Mouse (Mus musculus) neural tube, embryonic 15.5 days (tissue): ENCODE results near the gene Fgfr2. TPM values are rescaled to one million over a fixed set of nuclear protein-coding genes. Genes with fewer than 3 reads are reported as not detected.
A peak's percentile ranks its signal among the peaks of the same experiment; 100 is the strongest.
"Not testable (repeated sequence)": the region's sequence is repeated elsewhere in the genome, so short reads cannot be mapped to it uniquely, and the experiment has no call there.

ENCODE experiments used
- ATAC-seq: fragments of 200-750 bp; cut with Nextera tagmentation; 2 replicates; pipeline ENCODE4 v1.8.0; 2017; ENCODE audit warnings: mild to moderate bottlenecking, moderate TSS enrichment, moderate library complexity; ENCODE audit not compliant: low FRiP score
- H3K27ac ChIP-seq: fragments of 300-500 bp; sonication (generic); replicated peaks from 2 replicates; pipeline ENCODE4 v1.5.1; 2015; ENCODE audit warnings: mild to moderate bottlenecking, inconsistent platforms
- H3K27me3 ChIP-seq: fragments of 300-500 bp; sonication (generic); replicated peaks from 2 replicates; pipeline ENCODE4 v1.6.1; 2015; ENCODE audit warnings: inconsistent platforms
- H3K36me3 ChIP-seq: fragments of 300-500 bp; sonication (generic); 2 replicates; pipeline ENCODE4 v1.6.1; 2015; ENCODE audit warnings: inconsistent platforms
- H3K4me1 ChIP-seq: fragments of 300-500 bp; sonication (generic); 2 replicates; pipeline ENCODE4 v1.6.1; 2015; ENCODE audit warnings: inconsistent platforms
- H3K4me2 ChIP-seq: fragments of 300-500 bp; sonication (generic); 2 replicates; pipeline ENCODE4 v1.6.1; 2015; ENCODE audit warnings: inconsistent platforms, mild to moderate bottlenecking, moderate library complexity
- H3K4me3 ChIP-seq: fragments of 300-500 bp; sonication (generic); replicated peaks from 2 replicates; pipeline ENCODE4 v1.5.1; 2015; ENCODE audit warnings: mild to moderate bottlenecking, inconsistent platforms
- H3K9ac ChIP-seq: fragments of 300-500 bp; sonication (generic); replicated peaks from 2 replicates; pipeline ENCODE4 v1.6.1; 2015; ENCODE audit warnings: mild to moderate bottlenecking, inconsistent platforms
- H3K9me3 ChIP-seq: fragments of 300-500 bp; sonication (generic); replicated peaks from 2 replicates; pipeline ENCODE4 v1.6.1; 2016; ENCODE audit warnings: inconsistent platforms
- WGBS: fragments of 180-500 bp; shearing (Covaris S2); methylation state at CpG from one replicate; pipeline ENCODE4 v1.1.7; 2015; ENCODE audit warnings: mixed read lengths; 5-methylcytosine and 5-hydroxymethylcytosine counted together
- polyA plus RNA-seq: library from polyadenylated mRNA; unstranded; fragments of >200 nt; fragmentation: Nextera tagmentation; extraction: Ambion mirVana; gene quantifications from 2 replicates; pipeline ENCODE4 v1.2.1, GENCODE M21; 2015

Gene Fgfr2
- polyA plus RNA-seq, 1 experiment from 2014 or later: 21.2 TPM

DNA sequence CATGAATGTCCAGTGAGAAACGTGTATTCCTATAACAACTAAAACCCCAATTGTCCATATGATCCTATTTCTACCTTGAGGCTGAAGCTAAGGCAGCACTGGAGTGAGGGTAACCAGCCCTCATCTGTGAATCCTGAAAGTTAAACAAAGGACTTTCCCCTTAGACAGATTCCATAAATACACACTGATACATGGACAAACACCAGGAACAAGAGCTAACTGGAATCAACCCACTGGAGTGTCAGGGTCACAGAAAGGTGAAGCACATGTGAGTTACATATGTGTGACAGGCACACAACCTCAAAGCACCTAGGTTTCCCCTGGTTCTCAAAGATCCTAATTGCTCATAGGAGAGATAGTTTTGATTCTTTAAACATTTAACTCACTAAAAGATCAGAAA lies 2703.2 kb downstream of the Fgfr2 start:
- H3K4me2 ChIP-seq: no peak overlapping the region
- no peak overlapping the region for H3K9ac ChIP-seq
- H3K27ac ChIP-seq: no peak overlapping the region
- H3K36me3 ChIP-seq: no peaks in the 10 kb centered on the region
- no peaks in the 10 kb centered on the region; the same call in 1 of the 2 replicates for H3K4me1 ChIP-seq
- no peaks in the 10 kb centered on the region for H3K9me3 ChIP-seq
- no peak overlapping the region for H3K4me3 ChIP-seq
- ATAC-seq: no peak
- 79% methylated on average over 1 of the region's 1 CpGs for WGBS
- H3K27me3 ChIP-seq: no peaks in the 10 kb centered on the region

DNA sequence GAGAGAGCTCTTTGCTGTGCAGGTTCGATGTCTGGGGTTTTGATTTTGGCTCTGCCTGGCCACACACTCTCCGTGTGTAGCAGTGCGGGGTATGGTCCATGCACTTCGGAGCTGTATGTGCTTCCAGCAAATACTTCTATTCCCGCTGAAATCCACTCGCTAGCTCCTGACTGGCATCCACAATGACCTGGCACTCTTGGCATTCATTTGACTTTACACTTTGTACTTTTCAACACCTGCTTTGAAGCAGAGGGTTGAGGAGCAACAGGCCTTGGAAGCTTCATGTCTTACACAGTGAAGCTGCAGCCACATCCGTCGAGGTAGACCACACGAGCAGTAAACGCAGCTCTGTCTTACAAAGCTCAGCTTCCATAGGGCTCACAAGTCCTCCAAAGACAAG lies 2715.5 kb downstream of the Fgfr2 start:
- 90% methylated on average over 10 of the region's 10 CpGs for WGBS
- 0 out of 2 replicates have a peak, but pooled peaks cover 3% of the 10 kb centered on the region for H3K4me1 ChIP-seq
- no peak overlapping the region for H3K4me2 ChIP-seq
- no peak overlapping the region for H3K4me3 ChIP-seq
- H3K9ac ChIP-seq: no peak overlapping the region
- H3K27me3 ChIP-seq: no peaks in the 10 kb centered on the region
- no peaks in the 10 kb centered on the region for H3K36me3 ChIP-seq
- no peak for ATAC-seq
- H3K27ac ChIP-seq: no peak overlapping the region
- no peaks in the 10 kb centered on the region for H3K9me3 ChIP-seq

DNA sequence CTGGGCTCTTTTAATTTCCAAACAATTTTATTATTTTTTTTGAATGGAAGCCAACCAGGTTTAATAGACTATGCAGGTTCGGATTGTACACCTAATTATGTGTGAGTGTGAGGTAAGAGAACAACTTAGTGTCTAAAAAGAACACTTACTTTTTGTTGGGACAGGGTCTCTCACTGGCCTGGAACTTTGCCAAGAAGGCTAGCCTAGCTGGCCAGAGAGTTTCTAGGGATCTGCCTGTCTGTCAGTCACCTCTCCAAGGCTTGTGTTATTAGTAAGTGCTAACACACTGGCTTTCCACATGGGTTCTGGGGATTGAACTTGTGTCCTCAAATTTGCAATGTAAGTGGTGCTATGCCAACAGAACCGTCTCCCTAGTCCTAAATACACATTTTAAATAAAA lies 2719.8 kb downstream of the Fgfr2 start:
- no peaks in the 10 kb centered on the region for H3K36me3 ChIP-seq
- H3K4me1 ChIP-seq: no peaks in the 10 kb centered on the region
- no peak overlapping the region for H3K27ac ChIP-seq
- H3K4me2 ChIP-seq: no peak overlapping the region
- no peak overlapping the region for H3K4me3 ChIP-seq
- no peak for ATAC-seq
- H3K9ac ChIP-seq: no peak overlapping the region
- H3K9me3 ChIP-seq: no peaks in the 10 kb centered on the region
- 79% methylated on average over 2 of the region's 2 CpGs for WGBS
- H3K27me3 ChIP-seq: no peaks in the 10 kb centered on the region

DNA sequence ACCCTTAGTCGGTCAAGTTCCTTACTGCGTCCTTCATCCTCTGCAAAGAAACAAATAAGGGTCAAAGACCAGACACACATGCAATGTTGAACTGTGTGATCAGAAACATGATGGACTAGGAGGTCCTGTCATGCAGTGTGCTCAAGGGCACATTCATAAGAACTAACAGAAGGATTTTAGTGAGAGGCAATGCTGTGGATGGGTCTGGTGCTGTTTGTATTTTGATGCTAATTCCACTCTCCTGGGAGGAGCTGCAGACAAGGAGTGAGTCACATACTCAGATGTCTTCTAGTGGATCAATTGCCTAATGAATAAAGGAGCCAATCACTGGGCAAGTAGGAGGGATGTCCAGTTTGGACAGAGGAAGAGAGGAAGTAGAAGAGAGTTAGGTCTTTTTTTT lies 2728.5 kb downstream of the Fgfr2 start:
- Histone ChIP-seq H3K4me2 (no peak overlapping the region), H3K4me1 (no peaks in the 10 kb centered on the region), H3K9ac (no peak overlapping the region), H3K4me3 (no peak overlapping the region), H3K36me3 (peaks cover 11% of the 10 kb centered on the region), H3K9me3 (no peaks in the 10 kb centered on the region), H3K27ac (no peak overlapping the region), H3K27me3 (no peaks in the 10 kb centered on the region)
- WGBS: 94% methylated on average over 2 of the region's 2 CpGs
- ATAC-seq: no peak

DNA sequence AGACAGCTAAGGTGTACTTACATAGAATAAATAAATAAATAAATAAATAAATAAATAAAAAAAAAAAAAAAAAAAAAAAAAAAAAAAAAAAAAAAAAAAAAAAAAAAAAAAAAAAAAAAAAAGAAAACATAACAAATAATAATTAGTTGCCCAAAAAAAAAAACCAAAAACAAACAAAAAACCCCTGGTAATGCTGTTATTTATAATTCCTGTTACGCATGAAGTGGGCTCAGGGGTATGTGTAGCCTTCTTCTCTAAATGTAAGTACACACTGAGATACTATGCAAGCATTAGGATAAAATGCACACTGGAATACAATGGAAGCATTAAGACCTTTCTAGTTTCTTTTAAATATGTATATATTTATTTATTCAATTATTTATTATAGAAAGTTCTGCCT lies 2733.1 kb downstream of the Fgfr2 start:
- not testable (repeated sequence) for H3K4me2 ChIP-seq

DNA sequence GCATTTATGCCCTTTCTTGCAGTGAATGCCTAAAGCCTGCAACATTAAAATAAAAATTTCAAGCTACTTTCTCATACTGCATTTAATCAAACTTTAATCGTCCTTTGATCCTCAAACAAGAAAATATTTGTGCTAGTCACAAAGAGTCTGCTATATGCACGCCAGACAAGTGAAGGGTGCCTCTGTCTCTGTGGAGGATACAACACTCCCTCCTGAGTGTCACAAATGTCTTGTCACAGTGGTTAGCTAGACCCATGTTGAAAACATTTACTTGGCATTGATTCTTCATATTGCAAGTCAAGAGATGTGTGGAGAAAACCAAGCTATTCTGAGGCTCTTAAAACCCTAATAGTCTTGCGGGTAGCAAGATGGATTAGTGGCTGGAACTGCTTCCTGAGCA lies 2736.8 kb downstream of the Fgfr2 start:
- Histone ChIP-seq H3K9me3 (no peaks in the 10 kb centered on the region), H3K27me3 (no peaks in the 10 kb centered on the region), H3K9ac (no peak overlapping the region), H3K27ac (no peak overlapping the region), H3K4me1 (peaks cover 12% of the 10 kb centered on the region; the same call in 1 of the 2 replicates), H3K4me3 (no peak overlapping the region), H3K4me2 (no peak overlapping the region), H3K36me3 (peaks cover 5% of the 10 kb centered on the region; the same call in 1 of the 2 replicates)
- 31% methylated on average over 3 of the region's 3 CpGs for WGBS
- no peak for ATAC-seq

More for the DNA sequence above, 2733.1 kb downstream of the Fgfr2 start:
- not testable (repeated sequence) for H3K27me3 ChIP-seq, H3K27ac ChIP-seq, H3K4me3 ChIP-seq, H3K9me3 ChIP-seq, H3K4me1 ChIP-seq, ATAC-seq, H3K9ac ChIP-seq
- peaks cover 16% of the 10 kb centered on the region for H3K36me3 ChIP-seq
- WGBS: 100% methylated on average over 1 of the region's 1 CpGs

DNA sequence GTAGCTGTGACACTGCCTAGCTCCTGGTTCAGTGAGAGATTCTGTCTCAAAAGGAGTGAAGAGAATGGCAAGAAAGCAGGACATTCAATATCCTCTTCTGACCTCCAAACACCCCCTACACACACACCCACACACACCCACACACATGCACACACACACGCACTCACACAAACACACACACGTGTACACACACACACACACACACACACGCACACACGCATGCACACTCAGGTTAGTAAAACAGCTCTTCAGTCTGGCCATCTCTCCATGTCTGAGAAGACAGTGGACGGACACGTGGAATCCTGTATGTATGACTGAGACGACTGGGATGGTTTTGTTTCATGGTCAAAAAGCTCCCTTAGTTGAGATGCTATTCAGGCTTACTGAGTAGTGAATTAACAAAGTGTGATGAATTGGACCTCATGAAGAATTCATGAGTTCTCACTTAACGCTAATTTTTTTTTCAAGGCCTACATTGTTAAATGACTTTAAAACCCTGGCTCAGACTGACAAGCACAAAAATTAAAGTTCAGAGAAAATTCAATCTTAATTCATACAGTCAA lies 2737.3 kb downstream of the Fgfr2 start:
- H3K27ac ChIP-seq: no peak overlapping the region
- no peak overlapping the region for H3K9ac ChIP-seq
- no peaks in the 10 kb centered on the region for H3K27me3 ChIP-seq
- peaks cover 16% of the 10 kb centered on the region; the same call in 1 of the 2 replicates for H3K4me1 ChIP-seq
- H3K36me3 ChIP-seq: peaks cover 5% of the 10 kb centered on the region; the same call in 1 of the 2 replicates
- no peak overlapping the region for H3K4me3 ChIP-seq
- no peak for ATAC-seq
- 36% methylated on average over 8 of the region's 8 CpGs for WGBS
- no peak overlapping the region for H3K4me2 ChIP-seq
- no peaks in the 10 kb centered on the region for H3K9me3 ChIP-seq

DNA sequence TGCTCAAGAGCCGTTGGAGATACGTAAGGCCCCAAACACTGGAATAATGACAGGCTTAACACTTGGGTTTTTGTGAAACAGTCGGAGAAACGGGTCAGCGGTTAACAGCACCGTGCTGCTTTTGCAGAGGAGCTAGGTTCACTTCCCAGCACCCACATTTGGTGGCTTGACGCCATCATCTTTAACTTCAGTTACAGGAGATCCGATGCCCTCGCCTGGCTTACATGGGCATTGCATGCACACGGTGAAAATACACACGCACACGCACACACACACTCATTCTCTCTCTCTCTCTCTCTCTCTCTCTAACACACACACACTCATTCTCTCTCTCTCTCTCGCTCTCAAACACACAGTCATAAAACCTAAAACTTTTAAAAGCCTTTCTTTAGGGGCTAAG lies 2741.0 kb downstream of the Fgfr2 start:
- Histone ChIP-seq H3K36me3 (0 out of 2 replicates have a peak, but pooled peaks cover 1% of the 10 kb centered on the region), H3K9ac (no peak overlapping the region), H3K27ac (peak overlapping the region; percentile 51; the same call in 1 of the 2 replicates), H3K9me3 (no peaks in the 10 kb centered on the region), H3K27me3 (no peaks in the 10 kb centered on the region), H3K4me3 (no peak overlapping the region), H3K4me1 (peaks cover 20% of the 10 kb centered on the region; the same call in 1 of the 2 replicates), H3K4me2 (no peak overlapping the region)
- no peak for ATAC-seq
- 88% methylated on average over 13 of the region's 13 CpGs for WGBS

DNA sequence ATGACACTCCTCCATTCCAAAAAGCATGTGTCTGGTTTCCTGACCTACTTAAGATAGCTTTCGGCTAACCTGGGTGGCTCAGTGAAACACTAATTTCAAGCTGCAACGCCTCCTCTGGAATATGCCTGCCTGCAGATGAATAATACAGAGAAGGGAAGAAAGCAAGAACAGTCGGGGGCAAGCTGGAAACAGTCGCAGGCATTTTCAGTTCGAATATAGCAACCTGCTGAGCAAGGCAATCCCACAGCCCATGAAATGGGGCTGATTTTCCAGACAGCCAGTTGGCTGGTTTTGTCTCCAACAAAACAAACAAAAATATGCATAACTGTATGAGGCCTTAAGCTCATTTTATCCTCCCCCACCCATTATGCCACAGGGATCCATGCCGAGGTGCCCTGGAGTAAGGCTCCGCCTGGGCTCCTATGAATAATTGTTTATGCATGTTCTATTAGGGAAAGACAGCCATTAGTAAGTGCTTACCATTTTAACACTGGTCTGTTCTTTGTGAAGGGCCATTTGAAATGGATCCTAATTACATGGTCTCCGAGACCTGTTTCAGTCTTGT lies 2741.7 kb downstream of the Fgfr2 start:
- H3K4me1 ChIP-seq: peaks cover 17% of the 10 kb centered on the region; the same call in 1 of the 2 replicates
- WGBS: 38% methylated on average over 8 of the region's 8 CpGs
- no peak overlapping the region for H3K4me3 ChIP-seq
- H3K27me3 ChIP-seq: no peaks in the 10 kb centered on the region
- no peaks in the 10 kb centered on the region for H3K36me3 ChIP-seq
- no peaks in the 10 kb centered on the region for H3K9me3 ChIP-seq
- no peak overlapping the region for H3K9ac ChIP-seq
- H3K4me2 ChIP-seq: no peak overlapping the region
- ATAC-seq: no peak
- peak overlapping the region; percentile 51 for H3K27ac ChIP-seq

DNA sequence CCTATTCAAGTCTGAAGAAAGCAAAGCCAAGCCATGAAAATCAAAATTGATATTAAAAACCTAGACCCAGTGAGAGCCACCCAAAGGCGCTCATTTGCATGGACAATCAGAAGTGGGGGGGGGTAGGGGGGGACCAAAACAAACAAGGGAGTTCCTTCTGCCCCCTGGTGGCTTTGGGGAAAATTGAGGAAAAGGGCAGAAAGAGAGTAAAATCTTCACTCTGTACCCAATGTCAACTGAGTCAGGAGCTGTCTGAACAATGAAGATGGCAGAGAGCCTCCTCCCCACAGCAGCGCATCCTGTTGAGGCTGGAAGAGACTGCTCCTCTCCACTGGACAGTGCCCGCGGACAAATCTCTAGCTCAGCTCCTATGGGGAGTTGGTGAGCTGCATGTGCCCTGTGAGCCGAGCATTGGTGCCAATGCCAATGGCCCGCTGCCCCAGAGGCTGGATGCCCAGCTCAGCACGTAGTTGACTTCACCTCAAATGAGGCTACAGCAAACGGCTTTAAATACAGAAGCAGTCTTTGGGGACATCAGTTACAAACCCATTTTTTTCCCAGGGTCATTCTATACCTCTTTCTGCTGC lies 2742.3 kb downstream of the Fgfr2 start:
- no peak overlapping the region for H3K4me3 ChIP-seq
- H3K9ac ChIP-seq: no peak overlapping the region
- no peak for ATAC-seq
- H3K27me3 ChIP-seq: no peaks in the 10 kb centered on the region
- H3K27ac ChIP-seq: peak overlapping the region; percentile 51
- no peaks in the 10 kb centered on the region for H3K36me3 ChIP-seq
- 69% methylated on average over 8 of the region's 8 CpGs for WGBS
- no peaks in the 10 kb centered on the region for H3K9me3 ChIP-seq
- H3K4me2 ChIP-seq: no peak overlapping the region
- peaks cover 15% of the 10 kb centered on the region; the same call in 1 of the 2 replicates for H3K4me1 ChIP-seq

DNA sequence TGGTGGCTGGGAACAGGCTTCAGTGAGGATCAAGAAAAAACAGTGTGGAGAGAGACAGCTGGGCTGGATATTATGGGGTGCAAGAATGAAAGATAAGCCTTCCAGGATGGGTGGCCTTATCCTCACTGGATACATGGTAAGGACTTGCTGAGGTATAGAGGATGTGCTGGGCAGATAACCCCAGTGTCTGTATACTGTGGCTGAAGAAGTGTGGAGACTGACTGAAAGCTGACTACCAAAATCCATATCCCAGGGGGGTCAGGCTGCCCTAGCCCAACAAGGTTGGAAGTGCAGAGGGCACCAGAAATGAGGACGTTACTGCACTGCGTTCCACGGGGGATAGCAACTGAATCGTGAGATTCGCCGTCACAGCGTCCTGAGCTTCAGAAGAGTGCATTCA lies 2742.8 kb downstream of the Fgfr2 start:
- Histone ChIP-seq H3K27me3 (no peaks in the 10 kb centered on the region), H3K27ac (no peak overlapping the region), H3K9me3 (no peaks in the 10 kb centered on the region), H3K36me3 (no peaks in the 10 kb centered on the region), H3K9ac (no peak overlapping the region), H3K4me2 (no peak overlapping the region), H3K4me3 (no peak overlapping the region), H3K4me1 (peaks cover 15% of the 10 kb centered on the region; the same call in 1 of the 2 replicates)
- WGBS: 82% methylated on average over 7 of the region's 7 CpGs
- no peak for ATAC-seq

DNA sequence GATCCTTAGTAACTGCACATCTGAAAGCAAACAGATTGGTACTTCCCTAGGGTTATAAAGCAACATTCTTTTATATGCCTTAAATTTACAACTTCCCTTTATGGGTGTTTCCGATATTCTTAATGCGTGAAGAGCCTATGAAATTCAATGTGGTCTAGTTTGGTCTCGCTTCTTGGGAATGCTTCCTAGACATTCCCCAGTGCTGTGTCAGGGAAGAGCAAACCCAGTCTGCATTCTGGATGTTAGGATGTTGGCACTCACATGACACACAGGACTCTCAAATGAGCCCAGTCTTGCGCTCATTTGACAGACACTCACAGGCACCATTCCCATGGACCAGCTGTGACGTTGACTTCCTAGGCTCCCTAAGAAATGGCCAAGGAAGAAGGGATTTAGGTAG lies 2743.3 kb downstream of the Fgfr2 start:
- 82% methylated on average over 5 of the region's 5 CpGs for WGBS
- ATAC-seq: no peak

More for the DNA sequence above, 2743.3 kb downstream of the Fgfr2 start:
- Histone ChIP-seq H3K4me1 (peaks cover 15% of the 10 kb centered on the region; the same call in 1 of the 2 replicates), H3K9me3 (no peaks in the 10 kb centered on the region), H3K27me3 (no peaks in the 10 kb centered on the region), H3K27ac (no peak overlapping the region), H3K4me2 (no peak overlapping the region), H3K4me3 (no peak overlapping the region), H3K36me3 (no peaks in the 10 kb centered on the region), H3K9ac (no peak overlapping the region)
